Mouse (Mus musculus) kidney, adult 2 months (tissue): Measurements from ENCODE around the gene Hpd. TPM values are rescaled to one million over a fixed set of nuclear protein-coding genes. Genes with fewer than 3 reads are reported as not detected.

Source experiments
- DNase-seq: peaks from one replicate; pipeline ENCODE4 v3.0.0; 2021
- H3K27ac ChIP-seq: fragments of 200-500 bp; 2 replicates; pipeline ENCODE4 v1.5.1; 2012; ENCODE audit warnings: low read depth, low read length, control low read depth, inconsistent platforms; ENCODE audit not compliant: insufficient read depth
- H3K27me3 ChIP-seq: fragments of 200-500 bp; replicated peaks from 2 replicates; pipeline ENCODE4 v1.6.1; 2012; ENCODE audit warnings: mild to moderate bottlenecking, moderate library complexity, low read length, inconsistent platforms; ENCODE audit not compliant: control insufficient read depth, insufficient read depth
- H3K36me3 ChIP-seq: fragments of 200-500 bp; 2 replicates; pipeline ENCODE4 v1.6.1; 2012; ENCODE audit warnings: mild to moderate bottlenecking, moderate library complexity, low read length, inconsistent platforms; ENCODE audit not compliant: control insufficient read depth, insufficient read depth
- H3K4me1 ChIP-seq: fragments of 200-500 bp; 2 replicates; pipeline ENCODE4 v1.6.1; 2011; ENCODE audit warnings: low read length; ENCODE audit not compliant: control insufficient read depth, insufficient read depth
- H3K4me3 ChIP-seq: fragments of 200-500 bp; 2 replicates; pipeline ENCODE4 v1.5.1; 2011; ENCODE audit warnings: mild to moderate bottlenecking, low read depth, low read length, control low read depth; ENCODE audit not compliant: insufficient read depth
- CTCF ChIP-seq: fragments of 200-500 bp; conservative IDR thresholded peaks from 2 replicates; pipeline ENCODE4 v1.5.1; 2011; ENCODE audit warnings: low read depth, mild to moderate bottlenecking, control low read depth, low read length, moderate library complexity, mixed read lengths; ENCODE audit not compliant: insufficient read depth, insufficient read length
- POLR2A ChIP-seq: fragments of 200-500 bp; IDR thresholded peaks from one replicate; pipeline ENCODE4 v1.6.1; 2011; ENCODE audit warnings: low read depth, low read length, control low read depth
- WGBS: fragments of 180-500 bp; shearing (Covaris S2); methylation state at CpG from one replicate; pipeline ENCODE4 v1.1.7; 2018; 5-methylcytosine and 5-hydroxymethylcytosine counted together
- polyA plus RNA-seq: library from polyadenylated mRNA; depleted of rRNA; stranded (reverse); fragments of >200 nt; gene quantifications from 2 replicates; pipeline ENCODE4 v1.2.3, GENCODE M21; 2012

Hpd gene
- polyA plus RNA-seq, 1 experiment, result 418 TPM

GRCm38 (mm10) chr5:123137044-123137909 lies 45.2 kb downstream of the Hpd start:
- H3K4me3 ChIP-seq, result peak overlapping the region; percentile 63
- WGBS, result 5% methylated on average over 20 of the region's 20 CpGs
- H3K27me3 ChIP-seq, result no peaks in the 10 kb centered on the region
- TF ChIP-seq POLR2A, result no peak
- TF ChIP-seq CTCF, result no peak
- H3K4me1 ChIP-seq, result peaks cover 31% of the 10 kb centered on the region
- DNase-seq, result peak; percentile 95
- H3K36me3 ChIP-seq, result peaks cover 3% of the 10 kb centered on the region; the same call in 1 of the 2 replicates
- peak overlapping the region; percentile 98 for H3K27ac ChIP-seq

- Histone ChIP-seq H3K4me1 (peaks cover 31% of the 10 kb centered on the region), H3K27me3 (no peaks in the 10 kb centered on the region), H3K4me3 (peak overlapping the region; percentile 63), H3K36me3 (peaks cover 3% of the 10 kb centered on the region; the same call in 1 of the 2 replicates), H3K27ac (peak overlapping the region; percentile 98)
- WGBS, result 0% methylated on average over 13 of the region's 13 CpGs
- TF ChIP-seq POLR2A, result peak; percentile 62
- no peak for TF ChIP-seq CTCF
- DNase-seq, result peak; percentile 98
These were observed 46.0 kb downstream of the Hpd start for GRCm38 (mm10) chr5:123136361-123137043.

DNA sequence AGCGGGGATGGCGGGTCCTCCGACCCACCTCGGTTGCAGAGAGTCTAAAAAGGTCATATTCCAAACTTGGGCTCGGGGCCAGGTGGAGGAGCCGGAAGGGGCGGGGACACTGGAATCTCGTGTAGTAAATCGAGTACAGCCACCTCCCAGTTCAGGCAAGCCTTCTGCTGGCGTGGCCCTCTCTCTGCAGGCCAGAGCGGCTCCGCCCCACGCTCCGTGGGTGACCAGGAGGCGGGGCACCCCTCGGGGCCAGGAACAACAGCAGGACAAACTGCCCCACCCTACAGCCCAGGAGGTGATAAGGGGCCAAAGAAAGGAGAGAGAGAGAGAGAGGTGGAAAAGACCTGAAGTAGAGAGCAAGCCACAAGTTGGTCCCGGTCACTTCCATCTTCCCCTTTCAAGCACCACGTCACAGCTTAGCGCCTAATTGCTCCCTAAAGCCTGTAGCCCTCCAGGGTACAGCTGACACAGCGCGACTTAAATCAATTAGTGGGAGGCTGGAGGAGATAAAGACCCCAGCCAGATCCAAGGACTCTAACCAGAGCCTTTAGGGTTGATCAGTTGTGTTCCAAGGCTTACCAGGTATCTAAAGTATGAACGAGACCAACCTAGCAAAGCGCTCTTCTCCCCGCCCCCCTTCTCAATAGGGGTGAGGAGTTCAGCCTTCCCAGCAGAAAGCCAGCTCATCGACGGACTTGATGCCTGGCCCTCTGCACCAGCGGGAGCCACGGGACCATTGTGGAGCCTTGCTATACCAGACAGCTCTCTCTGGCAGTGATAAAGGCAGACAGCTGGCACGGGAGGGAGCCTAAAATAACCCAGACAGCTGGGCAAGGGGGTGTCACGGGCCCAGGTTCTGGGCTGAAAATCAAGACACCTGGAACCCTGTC lies 46.8 kb downstream of the Hpd start:
- H3K4me1 ChIP-seq, result peaks cover 31% of the 10 kb centered on the region
- WGBS, result 2% methylated on average over 30 of the region's 30 CpGs

DNA sequence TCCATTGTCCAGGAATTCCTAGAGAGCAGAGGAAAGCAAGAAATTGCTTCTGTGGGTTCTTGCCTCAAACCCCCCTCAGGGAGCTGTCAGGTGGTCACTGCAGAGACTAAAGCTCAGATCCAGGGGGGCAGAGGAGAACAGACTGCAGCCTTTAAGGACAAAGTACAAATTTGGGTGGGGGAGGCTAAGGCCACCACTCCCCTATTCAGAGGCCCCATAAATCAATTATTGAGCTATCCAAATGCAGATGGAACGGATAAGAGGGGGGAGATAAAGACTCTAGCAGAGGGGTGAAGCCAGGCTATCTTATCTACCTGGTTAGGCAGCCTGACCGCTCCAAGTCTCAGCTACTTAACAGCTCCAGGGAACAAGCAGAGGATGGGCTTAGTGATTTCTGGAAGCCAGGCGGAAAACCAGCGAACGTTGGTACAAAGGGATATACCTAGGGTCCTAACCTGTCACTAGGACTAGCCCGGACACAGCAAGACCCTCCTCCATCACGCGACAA lies 47.6 kb downstream of the Hpd start:
- peak overlapping the region; percentile 35 for H3K4me3 ChIP-seq
- no peak for TF ChIP-seq POLR2A
- TF ChIP-seq CTCF, result no peak
- peaks cover 31% of the 10 kb centered on the region for H3K4me1 ChIP-seq
- DNase-seq, result no peak
- H3K27me3 ChIP-seq, result no peaks in the 10 kb centered on the region
- peaks cover 3% of the 10 kb centered on the region; the same call in 1 of the 2 replicates for H3K36me3 ChIP-seq
- 20% methylated on average over 8 of the region's 8 CpGs for WGBS
- peak overlapping the region; percentile 91 for H3K27ac ChIP-seq

More for the DNA sequence above, 46.8 kb downstream of the Hpd start:
- DNase-seq, result peak; percentile 97
- H3K36me3 ChIP-seq, result peaks cover 3% of the 10 kb centered on the region; the same call in 1 of the 2 replicates
- H3K27ac ChIP-seq, result peak overlapping the region; percentile 98
- no peaks in the 10 kb centered on the region for H3K27me3 ChIP-seq
- no peak for TF ChIP-seq POLR2A
- TF ChIP-seq CTCF, result peak; percentile 31; the same call in 1 of the 2 replicates
- peak overlapping the region; percentile 35 for H3K4me3 ChIP-seq

DNA sequence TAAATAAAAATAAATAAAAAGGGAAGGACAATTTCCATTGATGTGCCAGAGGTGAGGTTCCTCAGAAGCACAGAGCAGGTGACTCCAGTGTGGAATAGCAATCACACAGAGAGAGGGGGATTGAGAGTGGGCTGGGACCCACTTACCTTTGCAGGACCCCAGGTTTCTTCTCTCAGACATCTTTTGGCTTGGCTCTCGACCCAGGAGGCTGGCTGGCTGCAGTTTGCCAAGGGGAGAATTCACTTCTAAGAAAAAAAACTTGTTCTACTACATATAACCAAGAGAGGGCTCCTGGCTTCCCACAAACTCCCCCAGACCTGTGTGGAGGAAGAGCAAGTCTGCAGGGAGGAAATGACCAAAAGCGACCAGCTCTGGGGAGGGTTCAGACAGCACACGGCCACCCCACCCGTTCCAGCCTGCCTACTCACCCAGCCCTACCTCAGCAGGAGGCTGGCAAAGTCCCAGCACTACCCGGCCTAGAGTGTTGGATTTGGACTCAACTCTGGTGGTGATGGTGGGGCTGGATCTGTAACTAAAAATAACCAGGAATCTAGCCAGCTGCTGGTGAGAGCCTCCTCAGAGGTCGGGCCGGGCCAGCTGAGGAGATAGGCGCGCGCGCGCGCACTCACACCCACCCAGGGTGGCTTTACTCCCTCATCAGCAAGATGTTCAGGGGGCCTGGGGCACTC lies 48.2 kb downstream of the Hpd start:
- Histone ChIP-seq H3K27ac (peak overlapping the region; percentile 91; the same call in 1 of the 2 replicates), H3K4me3 (no peak overlapping the region), H3K4me1 (peaks cover 31% of the 10 kb centered on the region), H3K27me3 (no peaks in the 10 kb centered on the region), H3K36me3 (peaks cover 3% of the 10 kb centered on the region; the same call in 1 of the 2 replicates)
- WGBS, result 7% methylated on average over 13 of the region's 13 CpGs
- TF ChIP-seq POLR2A (no peak), CTCF (no peak)
- DNase-seq, result peak; percentile 81

DNA sequence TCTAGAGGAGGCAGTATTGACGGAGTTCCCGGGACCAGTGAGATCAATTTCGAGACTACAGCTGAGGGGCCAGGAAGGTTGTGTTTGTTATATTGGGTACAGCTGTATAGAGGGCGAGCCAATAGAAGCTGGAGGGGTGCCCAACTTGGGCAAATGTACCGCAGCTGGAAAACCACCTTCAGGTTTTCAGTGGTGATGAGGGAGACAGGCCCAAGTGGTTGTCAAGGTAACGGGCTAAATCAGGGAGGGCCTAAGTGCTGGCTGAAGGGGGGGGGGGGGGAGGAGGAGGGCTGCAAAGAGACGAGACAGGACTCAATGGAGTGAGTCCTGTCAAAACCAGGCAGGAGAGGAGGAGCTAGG lies 48.8 kb downstream of the Hpd start:
- TF ChIP-seq POLR2A (no peak), CTCF (no peak)
- no peak for DNase-seq
- Histone ChIP-seq H3K36me3 (peaks cover 3% of the 10 kb centered on the region; the same call in 1 of the 2 replicates), H3K4me1 (peaks cover 31% of the 10 kb centered on the region), H3K27ac (no peak overlapping the region), H3K4me3 (no peak overlapping the region), H3K27me3 (no peaks in the 10 kb centered on the region)
- 36% methylated on average over 7 of the region's 7 CpGs for WGBS
